Mouse (Mus musculus) spleen, adult 2 months (tissue): ENCODE measurements at regions not wholly inside any gene's neighbourhood (a gene's known extent, or its start where the extent isn't known, plus 50 kb on each side); places are given as distances from the start of the nearest gene placed in this dataset.

ENCODE experiments used
- CTCF ChIP-seq: fragments of 200-500 bp; IDR thresholded peaks from 2 replicates; pipeline ENCODE4 v1.5.1; 2011; ENCODE audit warnings: mild to moderate bottlenecking, inconsistent platforms; ENCODE audit not compliant: insufficient read depth, insufficient read length, insufficient replicate concordance; ENCODE audit errors: extremely low read depth
- POLR2A ChIP-seq: fragments of 200-500 bp; IDR thresholded peaks from 2 replicates; pipeline ENCODE4 v1.6.1; 2011; ENCODE audit warnings: low read depth, low read length, inconsistent platforms

GRCm38 (mm10) chr13:92986719-92987553, 142.4 kb downstream of the Mtx3 start:
- TF ChIP-seq POLR2A, result no peak
- peak; percentile 92; the same call in 1 of the 2 replicates for TF ChIP-seq CTCF
